Mouse (Mus musculus): ENCODE results near the gene Nrros. TPM values are rescaled to one million over a fixed set of nuclear protein-coding genes. Genes with fewer than 3 reads are reported as not detected.

Nrros gene
- total and polyA plus RNA-seq, 2 experiments from 2014 or later = 5.4 to 8.7 TPM

- Histone ChIP-seq H3K4me2 (ENCODE audit: low read depth, low read length) (no peak overlapping the region; the same call in 1 of the 2 replicates), H3K9ac (replicated peaks; ENCODE audit: low read length) (no peak overlapping the region), H3K4me1 (ENCODE audit: insufficient read depth, low read length) (peaks cover 7% of the 10 kb centered on the region), H3K4me3 (ENCODE audit: low read length) (no peak overlapping the region), H3K27ac (no peak overlapping the region), H3K9me3 (ENCODE audit: low read length) (no peaks in the 10 kb centered on the region), H3K36me3 (ENCODE audit: insufficient read depth, low read length) (no peaks in the 10 kb centered on the region), H3K27me3 (ENCODE audit: insufficient read depth, low read length) (no peaks in the 10 kb centered on the region)
- ATAC-seq (no peak), DNase-seq (ENCODE audit: low spot score) (no peak)
- TF ChIP-seq CTCF (IDR thresholded peaks at IDR 0.05; ENCODE audit: low read depth) = no peak
- 83% methylated on average over 5 of the region's 5 CpGs for WGBS
Observed at GRCm38 (mm10) chr16:32163891-32164290, 1.5 kb downstream of the Nrros start.

DNA sequence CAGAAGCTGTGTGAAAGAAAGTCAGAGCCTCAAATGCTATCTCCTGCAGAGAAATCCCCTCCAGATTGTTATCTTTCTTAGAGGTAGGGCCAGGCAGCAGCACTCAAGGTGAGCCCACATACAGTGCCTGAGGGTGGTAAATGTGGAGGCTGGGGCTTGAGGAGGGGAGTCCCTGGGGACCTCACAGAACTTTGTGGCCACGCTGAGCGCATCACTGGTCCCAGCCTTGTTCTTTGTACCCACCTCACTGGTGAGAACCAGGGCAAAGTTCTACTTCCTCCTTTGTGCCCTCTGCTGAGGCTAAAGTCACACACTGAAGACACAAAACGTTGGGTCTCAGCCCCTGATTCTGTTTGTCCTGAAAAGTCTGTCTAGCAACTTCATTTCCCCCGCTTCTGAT, 2.0 kb downstream of the Nrros start:
- WGBS = 75% methylated on average over 4 of the region's 4 CpGs
- Histone ChIP-seq H3K4me1 (ENCODE audit: insufficient read depth, low read length) (peaks cover 7% of the 10 kb centered on the region), H3K4me2 (ENCODE audit: low read depth, low read length) (no peak overlapping the region), H3K27ac (no peak overlapping the region), H3K9ac (replicated peaks; ENCODE audit: low read length) (no peak overlapping the region), H3K27me3 (ENCODE audit: insufficient read depth, low read length) (no peaks in the 10 kb centered on the region), H3K36me3 (ENCODE audit: insufficient read depth, low read length) (no peaks in the 10 kb centered on the region), H3K9me3 (ENCODE audit: low read length) (no peaks in the 10 kb centered on the region), H3K4me3 (ENCODE audit: low read length) (no peak overlapping the region)
- DNase-seq (ENCODE audit: low spot score) (no peak), ATAC-seq (no peak)
- no peak for TF ChIP-seq CTCF (IDR thresholded peaks at IDR 0.05; ENCODE audit: low read depth)

- 92% methylated on average over 9 of the region's 9 CpGs for WGBS
- Histone ChIP-seq H3K36me3 (ENCODE audit: insufficient read depth, low read length) (no peaks in the 10 kb centered on the region), H3K9me3 (ENCODE audit: low read length) (no peaks in the 10 kb centered on the region), H3K4me2 (ENCODE audit: low read depth, low read length) (no peak overlapping the region), H3K4me3 (ENCODE audit: low read length) (no peak overlapping the region), H3K27me3 (ENCODE audit: insufficient read depth, low read length) (no peaks in the 10 kb centered on the region), H3K9ac (replicated peaks; ENCODE audit: low read length) (no peak overlapping the region), H3K27ac (no peak overlapping the region), H3K4me1 (ENCODE audit: insufficient read depth, low read length) (peaks cover 7% of the 10 kb centered on the region)
- no peak for DNase-seq (ENCODE audit: low spot score)
- no peak for TF ChIP-seq CTCF (IDR thresholded peaks at IDR 0.05; ENCODE audit: low read depth)
- ATAC-seq = no peak
Observed at GRCm38 (mm10) chr16:32160742-32161323, 4.6 kb downstream of the Nrros start.

DNA sequence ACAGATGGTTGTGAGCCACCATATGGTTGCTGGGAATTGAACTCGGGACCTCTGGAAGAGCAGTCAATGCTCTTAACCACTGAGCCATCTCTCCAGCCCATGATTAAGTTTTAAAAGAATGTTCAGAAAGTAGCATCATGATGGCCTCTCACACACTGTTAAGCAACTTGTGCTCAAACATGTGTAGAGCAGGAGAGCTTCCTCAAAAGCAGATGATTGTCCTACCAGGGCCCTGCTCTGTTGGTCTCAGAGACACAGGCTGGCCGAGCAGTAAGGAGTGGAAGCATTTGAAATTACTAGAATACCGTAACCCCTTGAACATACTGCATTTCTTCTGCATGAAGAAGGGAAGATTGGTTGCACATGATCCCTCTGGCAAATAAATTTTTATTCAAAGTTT, 6.4 kb downstream of the Nrros start:
- no peak overlapping the region for H3K9ac ChIP-seq (replicated peaks; ENCODE audit: low read length)
- no peaks in the 10 kb centered on the region for H3K27me3 ChIP-seq (ENCODE audit: insufficient read depth, low read length)
- H3K27ac ChIP-seq = no peak overlapping the region
- H3K4me2 ChIP-seq (ENCODE audit: low read depth, low read length) = no peak overlapping the region
- no peak for DNase-seq (ENCODE audit: low spot score)
- ATAC-seq = no peak
- 88% methylated on average over 3 of the region's 3 CpGs for WGBS
- no peak overlapping the region for H3K4me3 ChIP-seq (ENCODE audit: low read length)
- no peak for TF ChIP-seq CTCF (IDR thresholded peaks at IDR 0.05; ENCODE audit: low read depth)
- H3K36me3 ChIP-seq (ENCODE audit: insufficient read depth, low read length) = no peaks in the 10 kb centered on the region
- no peaks in the 10 kb centered on the region for H3K9me3 ChIP-seq (ENCODE audit: low read length)
- H3K4me1 ChIP-seq (ENCODE audit: insufficient read depth, low read length) = no peaks in the 10 kb centered on the region

GRCm38 (mm10) chr16:32157369-32157768, 8.0 kb downstream of the Nrros start:
- no peaks in the 10 kb centered on the region for H3K27me3 ChIP-seq (ENCODE audit: insufficient read depth, low read length)
- no peaks in the 10 kb centered on the region for H3K9me3 ChIP-seq (ENCODE audit: low read length)
- H3K36me3 ChIP-seq (ENCODE audit: insufficient read depth, low read length) = no peaks in the 10 kb centered on the region
- H3K27ac ChIP-seq = no peak overlapping the region
- DNase-seq (ENCODE audit: low spot score) = no peak
- no peaks in the 10 kb centered on the region for H3K4me1 ChIP-seq (ENCODE audit: insufficient read depth, low read length)
- H3K4me3 ChIP-seq (ENCODE audit: low read length) = no peak overlapping the region
- no peak overlapping the region for H3K9ac ChIP-seq (replicated peaks; ENCODE audit: low read length)
- TF ChIP-seq CTCF (IDR thresholded peaks at IDR 0.05; ENCODE audit: low read depth) = no peak
- 89% methylated on average over 2 of the region's 2 CpGs for WGBS
- ATAC-seq = no peak
- no peak overlapping the region for H3K4me2 ChIP-seq (ENCODE audit: low read depth, low read length)

DNA sequence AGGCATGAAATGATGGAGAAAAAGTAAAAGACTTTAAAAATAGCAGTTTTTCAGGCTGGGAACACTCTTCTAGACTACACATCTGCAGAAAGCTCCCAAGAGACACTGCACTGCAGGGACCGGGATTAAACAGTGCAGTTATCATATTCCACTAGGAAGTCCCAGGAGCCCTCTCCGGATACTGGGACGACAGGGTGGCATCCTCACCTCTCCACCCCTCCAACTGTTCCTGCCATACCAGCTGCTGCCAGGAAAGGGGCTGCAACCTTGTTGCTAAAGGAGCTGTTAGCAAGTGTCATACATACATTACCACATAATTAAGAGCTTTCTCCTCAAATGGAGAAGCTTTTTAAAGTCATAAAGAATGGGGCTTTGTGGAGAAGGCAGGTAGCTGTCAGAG, 8.7 kb downstream of the Nrros start:
- H3K4me1 ChIP-seq (ENCODE audit: insufficient read depth, low read length) = no peaks in the 10 kb centered on the region
- no peak overlapping the region for H3K4me3 ChIP-seq (ENCODE audit: low read length)
- H3K27ac ChIP-seq = no peak overlapping the region
- H3K4me2 ChIP-seq (ENCODE audit: low read depth, low read length) = no peak overlapping the region
- no peaks in the 10 kb centered on the region for H3K36me3 ChIP-seq (ENCODE audit: insufficient read depth, low read length)
- no peak for TF ChIP-seq CTCF (IDR thresholded peaks at IDR 0.05; ENCODE audit: low read depth)
- 38% methylated on average over 3 of the region's 3 CpGs for WGBS
- H3K9me3 ChIP-seq (ENCODE audit: low read length) = no peaks in the 10 kb centered on the region
- H3K27me3 ChIP-seq (ENCODE audit: insufficient read depth, low read length) = no peaks in the 10 kb centered on the region
- DNase-seq (ENCODE audit: low spot score) (no peak), ATAC-seq (no peak)
- H3K9ac ChIP-seq (replicated peaks; ENCODE audit: low read length) = no peak overlapping the region

DNA sequence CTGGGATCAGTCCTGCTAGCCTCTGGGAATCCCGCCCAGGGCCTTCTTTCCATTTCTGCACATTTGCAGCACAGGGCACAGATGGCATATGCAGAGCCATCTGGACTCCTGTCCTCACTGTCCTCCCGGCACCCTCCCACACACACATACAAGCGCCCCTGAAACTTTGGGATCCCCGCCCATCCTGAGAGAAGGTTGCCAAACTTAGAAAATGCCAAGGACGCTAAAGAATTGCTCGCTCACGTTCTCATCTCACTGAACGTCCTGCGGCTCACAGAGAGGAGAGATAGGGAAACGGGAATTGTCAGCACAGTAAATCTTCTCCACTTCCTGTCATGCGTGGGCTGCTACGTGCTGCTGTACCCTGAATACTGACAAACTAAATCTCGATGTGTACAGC, 11.0 kb downstream of the Nrros start:
- TF ChIP-seq CTCF (IDR thresholded peaks at IDR 0.05; ENCODE audit: low read depth) = no peak
- ATAC-seq = peak; percentile 62
- H3K4me3 ChIP-seq (ENCODE audit: low read length) = no peak overlapping the region
- H3K9me3 ChIP-seq (ENCODE audit: low read length) = no peaks in the 10 kb centered on the region
- no peaks in the 10 kb centered on the region for H3K27me3 ChIP-seq (ENCODE audit: insufficient read depth, low read length)
- DNase-seq (ENCODE audit: low spot score) = peak; percentile 55
- H3K4me1 ChIP-seq (ENCODE audit: insufficient read depth, low read length) = no peaks in the 10 kb centered on the region
- peak overlapping the region; percentile 25; the same call in 1 of the 2 replicates for H3K4me2 ChIP-seq (ENCODE audit: low read depth, low read length)
- peak overlapping the region; percentile 32; the same call in 1 of the 2 replicates for H3K27ac ChIP-seq
- no peaks in the 10 kb centered on the region for H3K36me3 ChIP-seq (ENCODE audit: insufficient read depth, low read length)
- H3K9ac ChIP-seq (replicated peaks; ENCODE audit: low read length) = no peak overlapping the region
- WGBS = 50% methylated on average over 13 of the region's 13 CpGs

All from hindbrain, postnatal 0 days (tissue).